Mouse (Mus musculus) midbrain, embryonic 10.5 days (tissue): ENCODE measurements around the gene Nup160. TPM values are rescaled to one million over a fixed set of nuclear protein-coding genes. Genes with fewer than 3 reads are reported as not detected.

ENCODE experiments used
- DNase-seq: peaks from one replicate; pipeline ENCODE4 v3.0.0-alpha.2; 2017; ENCODE audit warnings: low spot score
- H3K27ac ChIP-seq: fragments of 300-500 bp; sonication (generic); replicated peaks from 2 replicates; pipeline ENCODE4 v1.5.1; 2016; ENCODE audit warnings: mild to moderate bottlenecking
- H3K27me3 ChIP-seq: fragments of 300-500 bp; sonication (generic); 2 replicates; pipeline ENCODE4 v1.6.1; 2016; ENCODE audit warnings: low read depth, mild to moderate bottlenecking; ENCODE audit not compliant: poor library complexity, severe bottlenecking
- H3K36me3 ChIP-seq: fragments of 300-500 bp; sonication (generic); 2 replicates; pipeline ENCODE4 v1.6.1; 2016; ENCODE audit warnings: mild to moderate bottlenecking, moderate library complexity
- H3K4me1 ChIP-seq: fragments of 300-500 bp; sonication (generic); 2 replicates; pipeline ENCODE4 v1.6.1; 2016
- H3K4me3 ChIP-seq: fragments of 300-500 bp; sonication (generic); 2 replicates; pipeline ENCODE4 v1.5.1; 2016; ENCODE audit warnings: mild to moderate bottlenecking, moderate library complexity
- H3K9me3 ChIP-seq: fragments of 300-500 bp; sonication (generic); replicated peaks from 2 replicates; pipeline ENCODE4 v1.6.1; 2016; ENCODE audit warnings: mild to moderate bottlenecking
- WGBS: fragments of 180-500 bp; shearing (Covaris S2); methylation state at CpG from one replicate; pipeline ENCODE4 v1.1.7; 2016; 5-methylcytosine and 5-hydroxymethylcytosine counted together
- polyA plus RNA-seq: library from polyadenylated mRNA; unstranded; fragments of >200 nt; fragmentation: Nextera tagmentation; extraction: Ambion mirVana; gene quantifications from 2 replicates; pipeline ENCODE4 v1.2.1, GENCODE M21; 2016

Nup160 gene
- polyA plus RNA-seq, 1 experiment from 2014 or later, result 62.5 TPM

DNA sequence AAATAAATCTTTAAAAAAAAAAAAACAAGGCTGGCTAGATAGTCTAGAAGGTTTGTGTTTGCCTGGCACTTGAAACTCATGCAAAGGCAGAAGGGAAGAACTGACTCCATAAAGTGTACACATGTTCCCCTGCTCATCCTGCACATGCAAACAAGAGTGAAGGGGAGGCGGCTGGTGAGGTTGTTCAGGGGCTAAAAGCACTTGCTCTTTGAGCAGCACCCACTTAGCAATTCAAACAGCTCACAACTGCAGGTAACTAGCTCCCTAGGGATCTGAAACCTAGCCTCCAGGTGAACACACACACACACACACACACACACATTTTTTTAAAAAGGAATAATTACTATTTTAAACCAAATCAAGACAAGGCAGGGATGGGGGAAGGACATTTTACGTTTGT is 104.9 kb downstream of the Nup160 start:
- Histone ChIP-seq H3K27me3 (peaks cover 18% of the 10 kb centered on the region), H3K4me3 (no peak overlapping the region), H3K27ac (no peak overlapping the region), H3K36me3 (peaks cover 46% of the 10 kb centered on the region), H3K4me1 (peaks cover 19% of the 10 kb centered on the region), H3K9me3 (no peaks in the 10 kb centered on the region)
- DNase-seq, result no peak
- 38% methylated on average over 2 of the region's 2 CpGs for WGBS

DNA sequence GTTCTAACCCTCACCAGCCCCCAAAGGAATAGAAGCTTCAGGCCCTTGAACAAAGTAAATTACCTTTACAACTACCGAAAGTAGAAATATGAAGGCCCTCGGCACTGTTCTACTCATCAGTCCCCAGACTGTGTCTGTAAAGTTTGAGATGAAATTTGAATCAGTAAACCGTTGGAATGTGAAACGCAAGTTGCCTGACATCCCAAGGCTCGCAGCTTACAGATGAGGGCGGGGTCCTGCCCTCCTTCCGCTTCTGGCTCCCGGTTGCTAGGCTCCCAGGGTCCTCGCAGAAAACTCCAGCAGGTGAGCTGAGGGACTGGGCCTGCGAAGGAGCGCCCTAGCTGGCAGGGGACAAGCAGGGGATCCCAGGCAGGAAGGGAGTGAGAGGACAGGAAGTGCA is 105.4 kb downstream of the Nup160 start, which contains the start of gene Agbl2:
Gene Agbl2, plus strand, starts transcription at position 270 of the 400 bp plus-strand sequence.
- peak; percentile 59 for DNase-seq
- 4% methylated on average over 11 of the region's 11 CpGs for WGBS

DNA sequence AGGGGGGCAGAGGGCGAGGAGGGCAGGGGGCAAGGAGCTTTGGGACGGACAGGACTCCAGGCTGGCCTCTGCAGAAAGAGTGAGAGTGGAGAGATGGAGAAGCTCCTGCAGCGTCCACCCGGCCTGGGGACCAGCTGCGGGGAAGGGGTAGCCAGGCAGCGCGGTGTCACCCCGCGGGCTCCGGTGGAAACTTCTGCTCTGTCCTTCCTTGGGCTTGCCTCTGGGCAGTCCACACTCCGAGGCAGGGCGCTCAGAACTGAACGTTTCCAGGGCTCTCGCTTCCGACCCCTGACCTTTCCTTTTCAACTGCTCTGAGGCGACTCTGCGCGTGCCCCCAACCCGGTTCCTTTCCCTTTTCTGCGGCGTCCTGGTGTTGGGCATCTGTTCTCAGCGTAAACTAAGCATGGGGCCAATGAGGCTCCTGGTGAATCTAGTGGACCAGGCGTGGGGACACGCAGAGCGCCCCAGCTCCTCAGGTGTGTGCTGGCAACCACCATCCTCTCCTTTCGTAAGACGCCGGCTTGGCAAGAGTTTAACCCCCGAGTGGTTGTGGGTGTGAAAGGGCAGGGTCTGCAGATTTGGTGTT is 106.0 kb downstream of the Nup160 start:
- peaks cover 36% of the 10 kb centered on the region for H3K36me3 ChIP-seq
- H3K9me3 ChIP-seq, result no peaks in the 10 kb centered on the region
- H3K27me3 ChIP-seq, result peaks cover 18% of the 10 kb centered on the region
- peaks cover 19% of the 10 kb centered on the region for H3K4me1 ChIP-seq
- DNase-seq, result peak; percentile 61
- peak overlapping the region; percentile 60 for H3K4me3 ChIP-seq
- WGBS, result 1% methylated on average over 29 of the region's 29 CpGs
- H3K27ac ChIP-seq, result peak overlapping the region; percentile 76

More for the DNA sequence above, 105.4 kb downstream of the Nup160 start, which contains the start of gene Agbl2:
- Histone ChIP-seq H3K4me3 (peak within 1 kb of the TSS; percentile 60), H3K9me3 (no peaks in the 10 kb centered on the region), H3K36me3 (peaks cover 41% of the 10 kb centered on the region), H3K4me1 (peaks cover 19% of the 10 kb centered on the region), H3K27me3 (peaks cover 18% of the 10 kb centered on the region), H3K27ac (peak within 1 kb of the TSS; percentile 76)

Other genes with a start within 250 kb of the Nup160 start
- 2.1 and 2.2 TPM in 2 replicates for gene Ptprj, start 96.6 kb upstream of the Nup160 start, polyA plus RNA-seq
- 110 and 128 TPM in 2 replicates for gene Fnbp4, start 68.2 kb downstream of the Nup160 start, polyA plus RNA-seq
- gene Agbl2, start 105.5 kb downstream of the Nup160 start, polyA plus RNA-seq, result 0.25 and 0.47 TPM in 2 replicates
- gene Mtch2, start 169.9 kb downstream of the Nup160 start, polyA plus RNA-seq, result 251 and 254 TPM in 2 replicates
- 2.3 and 3.8 TPM in 2 replicates for gene C1qtnf4, start 208.6 kb downstream of the Nup160 start, polyA plus RNA-seq
- 57.8 and 58.6 TPM in 2 replicates for gene Kbtbd4, start 227.5 kb downstream of the Nup160 start, polyA plus RNA-seq
- gene Ndufs3, start 227.6 kb downstream of the Nup160 start, polyA plus RNA-seq, result 194 and 199 TPM in 2 replicates